Mouse (Mus musculus): ENCODE measurements around the gene Kank1. TPM values are rescaled to one million over a fixed set of nuclear protein-coding genes. Genes with fewer than 3 reads are reported as not detected.
A peak's percentile ranks its signal among the peaks of the same experiment; 100 is the strongest.

The Kank1 gene
- polyA plus RNA-seq, 1 experiment from 2014 or later, result 23.1 TPM

DNA sequence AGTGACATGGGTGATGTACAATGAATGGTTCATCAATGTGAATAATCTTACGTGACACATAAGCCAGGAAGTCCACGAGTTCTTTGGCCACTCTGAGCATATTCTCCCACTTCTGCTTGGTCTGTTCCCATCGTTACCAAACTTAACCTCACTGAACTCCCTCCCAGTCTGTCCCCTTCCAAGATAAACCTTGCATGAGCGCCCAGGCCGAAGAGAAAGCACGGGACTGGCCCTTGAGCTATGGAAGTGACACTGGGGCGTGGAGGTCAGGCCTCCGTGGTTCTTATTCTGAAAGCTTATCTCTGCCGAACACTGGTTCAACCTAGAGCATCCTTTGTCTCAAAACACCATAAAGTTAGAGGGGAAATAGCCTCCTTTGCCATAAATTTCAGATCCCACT lies 194.7 kb downstream of the Kank1 start:
- Histone ChIP-seq H3K27me3 (ENCODE audit: low read depth, poor library complexity, severe bottlenecking) (no peaks in the 10 kb centered on the region), H3K27ac (replicated peaks) (no peak overlapping the region), H3K4me3 (no peak overlapping the region), H3K9me3 (replicated peaks) (no peaks in the 10 kb centered on the region), H3K4me1 (peaks cover 4% of the 10 kb centered on the region; the same call in 1 of the 2 replicates), H3K36me3 (peaks cover 82% of the 10 kb centered on the region)
- DNase-seq (ENCODE audit: low spot score), result no peak
- 84% methylated on average over 9 of the region's 9 CpGs for WGBS

DNA sequence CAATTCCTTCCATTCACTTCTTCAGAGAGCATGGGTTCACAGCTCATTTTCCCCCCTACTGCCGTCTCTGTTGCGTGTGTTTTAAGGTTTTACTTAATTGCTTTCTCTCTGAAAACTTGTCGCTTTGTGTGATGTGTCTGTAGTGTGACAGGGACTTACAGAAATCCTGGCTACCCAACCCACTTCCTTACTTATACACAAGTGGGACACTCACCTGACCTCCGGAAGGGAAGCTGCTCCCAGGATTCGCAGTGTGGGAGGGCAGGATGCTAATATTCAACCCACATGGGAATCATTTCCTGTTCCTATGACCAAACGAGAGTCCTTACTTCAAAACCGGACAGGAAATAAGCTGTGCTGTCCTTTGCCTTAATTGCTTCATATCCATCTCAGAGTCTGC lies 195.1 kb downstream of the Kank1 start:
- Histone ChIP-seq H3K36me3 (peaks cover 77% of the 10 kb centered on the region), H3K27me3 (ENCODE audit: low read depth, poor library complexity, severe bottlenecking) (no peaks in the 10 kb centered on the region), H3K9me3 (replicated peaks) (no peaks in the 10 kb centered on the region), H3K4me3 (no peak overlapping the region), H3K4me1 (peaks cover 4% of the 10 kb centered on the region; the same call in 1 of the 2 replicates), H3K27ac (replicated peaks) (no peak overlapping the region)
- no peak for DNase-seq (ENCODE audit: low spot score)
- WGBS, result 85% methylated on average over 7 of the region's 7 CpGs

DNA sequence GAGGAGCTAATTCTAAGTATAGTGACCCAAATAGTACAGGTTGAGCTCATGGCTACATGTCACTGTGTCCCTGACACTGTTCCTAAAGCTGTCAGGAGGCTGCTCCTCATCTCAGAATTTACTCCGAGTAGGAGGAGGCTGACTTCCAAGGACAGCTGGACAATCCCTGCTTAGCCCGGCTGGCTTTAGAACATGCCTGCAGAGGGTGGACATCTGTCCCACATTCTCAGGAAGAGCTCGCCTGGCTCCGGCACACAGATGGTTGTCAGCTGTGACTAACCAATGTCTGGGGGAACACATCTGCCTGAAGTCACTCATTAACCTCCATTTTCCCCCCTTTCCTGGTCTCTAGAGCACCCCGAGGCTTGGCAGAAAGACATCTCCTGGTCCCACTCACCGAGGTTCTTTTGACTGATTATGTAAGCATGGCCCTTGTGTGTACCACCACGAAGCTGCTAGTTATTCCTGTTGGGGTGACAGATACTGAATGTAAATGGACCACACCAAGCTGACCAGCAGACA lies 196.5 kb downstream of the Kank1 start:
- Histone ChIP-seq H3K9me3 (replicated peaks) (no peaks in the 10 kb centered on the region), H3K27ac (replicated peaks) (no peak overlapping the region), H3K27me3 (ENCODE audit: low read depth, poor library complexity, severe bottlenecking) (no peaks in the 10 kb centered on the region), H3K36me3 (peaks cover 64% of the 10 kb centered on the region), H3K4me1 (peaks cover 4% of the 10 kb centered on the region; the same call in 1 of the 2 replicates), H3K4me3 (no peak overlapping the region)
- no peak for DNase-seq (ENCODE audit: low spot score)
- 88% methylated on average over 7 of the region's 7 CpGs for WGBS

- Histone ChIP-seq H3K36me3 (peaks cover 55% of the 10 kb centered on the region), H3K27me3 (ENCODE audit: low read depth, poor library complexity, severe bottlenecking) (no peaks in the 10 kb centered on the region), H3K27ac (replicated peaks) (no peak overlapping the region), H3K9me3 (replicated peaks) (no peaks in the 10 kb centered on the region), H3K4me1 (peaks cover 4% of the 10 kb centered on the region; the same call in 1 of the 2 replicates), H3K4me3 (no peak overlapping the region)
- no peak for DNase-seq (ENCODE audit: low spot score)
- WGBS, result 91% methylated on average over 7 of the region's 7 CpGs
Observed at GRCm38 (mm10) chr19:25434345-25434744, 197.6 kb downstream of the Kank1 start.

GRCm38 (mm10) chr19:25434795-25435194 lies 198.0 kb downstream of the Kank1 start:
- Histone ChIP-seq H3K9me3 (replicated peaks) (no peaks in the 10 kb centered on the region), H3K27ac (replicated peaks) (no peak overlapping the region), H3K4me3 (no peak overlapping the region), H3K4me1 (peaks cover 6% of the 10 kb centered on the region; the same call in 1 of the 2 replicates), H3K27me3 (ENCODE audit: low read depth, poor library complexity, severe bottlenecking) (no peaks in the 10 kb centered on the region), H3K36me3 (peaks cover 50% of the 10 kb centered on the region)
- no peak for DNase-seq (ENCODE audit: low spot score)
- WGBS, result 85% methylated on average over 6 of the region's 6 CpGs

DNA sequence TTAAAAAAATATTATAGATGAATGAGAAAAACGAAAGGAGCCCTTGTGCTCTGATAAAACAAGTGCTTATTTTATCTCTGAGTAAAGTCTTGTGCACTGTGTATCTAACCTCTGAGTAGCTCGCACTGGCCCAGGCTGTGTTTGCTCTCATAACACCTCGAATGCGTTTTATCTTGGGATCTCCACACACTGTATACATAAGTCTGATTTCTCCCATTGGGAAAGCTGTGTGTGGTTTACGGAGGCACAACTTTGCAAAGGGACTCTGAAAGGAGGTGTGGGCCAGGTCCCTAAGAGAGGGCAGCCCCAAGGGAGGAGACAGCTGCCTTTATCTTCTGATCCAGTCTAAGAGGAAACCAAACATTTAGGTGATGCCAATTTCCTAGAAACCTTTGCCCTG lies 198.6 kb downstream of the Kank1 start:
- Histone ChIP-seq H3K4me1 (peaks cover 7% of the 10 kb centered on the region; the same call in 1 of the 2 replicates), H3K27me3 (ENCODE audit: low read depth, poor library complexity, severe bottlenecking) (no peaks in the 10 kb centered on the region), H3K9me3 (replicated peaks) (no peaks in the 10 kb centered on the region), H3K27ac (replicated peaks) (no peak overlapping the region), H3K36me3 (peaks cover 44% of the 10 kb centered on the region), H3K4me3 (no peak overlapping the region)
- no peak for DNase-seq (ENCODE audit: low spot score)
- 82% methylated on average over 5 of the region's 5 CpGs for whole genome bisulfite sequencing

GRCm38 (mm10) chr19:25436175-25436574 lies 199.4 kb downstream of the Kank1 start:
- WGBS, result 69% methylated on average over 4 of the region's 4 CpGs
- no peaks in the 10 kb centered on the region for H3K9me3 ChIP-seq (replicated peaks)
- H3K4me1 ChIP-seq, result peaks cover 7% of the 10 kb centered on the region; the same call in 1 of the 2 replicates
- H3K4me3 ChIP-seq, result no peak overlapping the region
- DNase-seq (ENCODE audit: low spot score), result no peak
- no peaks in the 10 kb centered on the region for H3K27me3 ChIP-seq (ENCODE audit: low read depth, poor library complexity, severe bottlenecking)
- H3K27ac ChIP-seq (replicated peaks), result no peak overlapping the region
- H3K36me3 ChIP-seq, result peaks cover 36% of the 10 kb centered on the region

- Histone ChIP-seq H3K36me3 (peaks cover 28% of the 10 kb centered on the region), H3K27me3 (ENCODE audit: low read depth, poor library complexity, severe bottlenecking) (no peaks in the 10 kb centered on the region), H3K4me3 (no peak overlapping the region), H3K9me3 (replicated peaks) (no peaks in the 10 kb centered on the region), H3K4me1 (peaks cover 7% of the 10 kb centered on the region; the same call in 1 of the 2 replicates), H3K27ac (replicated peaks) (no peak overlapping the region)
- no peak for DNase-seq (ENCODE audit: low spot score)
- WGBS, result 92% methylated on average over 20 of the region's 20 CpGs
Observed at GRCm38 (mm10) chr19:25436789-25437650, 200.2 kb downstream of the Kank1 start.

DNA sequence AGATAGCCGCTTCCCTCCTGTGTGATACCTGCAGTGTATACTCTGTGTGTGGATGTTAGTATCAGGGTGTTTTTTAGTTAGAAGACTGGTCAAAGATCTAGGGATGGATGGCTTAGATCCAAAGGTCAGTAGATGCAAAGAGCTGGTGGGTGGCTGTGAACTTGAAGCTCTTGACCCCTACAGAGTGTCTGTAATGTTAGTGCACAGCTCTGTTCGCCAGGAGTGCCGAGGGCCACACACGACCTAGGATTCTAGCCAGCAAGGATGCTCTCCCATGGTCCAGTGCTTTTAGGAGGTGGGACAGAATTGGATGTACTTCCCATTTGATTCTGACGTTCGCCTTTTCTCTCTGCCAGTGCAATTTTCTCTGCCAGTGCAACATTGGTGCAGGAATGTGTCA lies 201.5 kb downstream of the Kank1 start:
- H3K4me1 ChIP-seq, result peaks cover 7% of the 10 kb centered on the region; the same call in 1 of the 2 replicates
- WGBS, result 89% methylated on average over 6 of the region's 6 CpGs
- no peaks in the 10 kb centered on the region for H3K27me3 ChIP-seq (ENCODE audit: low read depth, poor library complexity, severe bottlenecking)
- H3K36me3 ChIP-seq, result peaks cover 16% of the 10 kb centered on the region
- no peak overlapping the region for H3K4me3 ChIP-seq
- no peak overlapping the region for H3K27ac ChIP-seq (replicated peaks)
- no peaks in the 10 kb centered on the region for H3K9me3 ChIP-seq (replicated peaks)
- DNase-seq (ENCODE audit: low spot score), result no peak

GRCm38 (mm10) chr19:25439807-25440206 lies 203.0 kb downstream of the Kank1 start:
- no peak for DNase-seq (ENCODE audit: low spot score)
- Histone ChIP-seq H3K27me3 (ENCODE audit: low read depth, poor library complexity, severe bottlenecking) (no peaks in the 10 kb centered on the region), H3K27ac (replicated peaks) (0 out of 2 replicates have a peak overlapping the region, but pooled peaks have one; percentile 13), H3K4me1 (peaks cover 7% of the 10 kb centered on the region; the same call in 1 of the 2 replicates), H3K9me3 (replicated peaks) (no peaks in the 10 kb centered on the region), H3K4me3 (no peak overlapping the region), H3K36me3 (peaks cover 3% of the 10 kb centered on the region; the same call in 1 of the 2 replicates)
- WGBS, result 80% methylated on average over 6 of the region's 6 CpGs

DNA sequence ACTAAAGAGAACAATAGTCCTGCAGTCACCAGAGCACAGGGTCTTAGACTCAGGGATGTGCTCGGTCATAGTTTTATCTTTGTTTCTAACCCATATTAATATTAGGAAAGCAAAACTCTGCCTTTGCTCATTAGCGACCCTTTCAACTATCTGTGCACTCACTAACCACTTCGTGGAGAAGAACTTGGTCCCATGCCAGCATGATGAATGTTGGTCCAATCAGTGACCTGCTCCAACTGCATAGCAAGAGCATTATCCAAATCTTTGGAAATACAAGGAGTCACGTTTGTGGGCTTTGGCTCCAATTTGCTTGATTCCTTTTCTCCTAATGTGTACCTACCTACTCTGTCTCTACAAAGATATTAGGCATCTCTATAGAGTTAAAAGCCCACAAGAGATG lies 204.0 kb downstream of the Kank1 start:
- WGBS, result 90% methylated on average over 4 of the region's 4 CpGs
- Histone ChIP-seq H3K4me3 (no peak overlapping the region), H3K27ac (replicated peaks) (no peak overlapping the region), H3K27me3 (ENCODE audit: low read depth, poor library complexity, severe bottlenecking) (no peaks in the 10 kb centered on the region), H3K9me3 (replicated peaks) (no peaks in the 10 kb centered on the region), H3K36me3 (no peaks in the 10 kb centered on the region), H3K4me1 (peaks cover 7% of the 10 kb centered on the region; the same call in 1 of the 2 replicates)
- no peak for DNase-seq (ENCODE audit: low spot score)

DNA sequence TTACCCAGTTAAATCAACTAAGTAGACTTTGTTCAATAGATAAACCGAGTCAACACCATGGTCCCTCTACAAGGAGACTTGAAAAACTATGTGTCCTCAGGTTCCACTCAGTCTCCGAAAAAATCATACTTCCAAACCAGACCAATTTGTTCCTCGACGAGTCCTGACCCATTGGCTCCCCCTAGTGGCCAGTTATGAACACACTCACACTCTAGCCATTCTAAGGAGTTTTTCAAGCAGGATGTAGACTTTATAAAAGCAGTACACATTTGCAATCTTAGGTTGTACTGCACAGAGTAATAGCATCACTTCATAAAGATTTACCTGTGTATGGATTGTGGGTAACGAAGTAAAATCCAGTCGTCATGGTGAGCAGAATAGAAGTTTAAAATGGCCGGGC lies 208.3 kb downstream of the Kank1 start:
- Histone ChIP-seq H3K4me3 (no peak overlapping the region), H3K27me3 (ENCODE audit: low read depth, poor library complexity, severe bottlenecking) (no peaks in the 10 kb centered on the region), H3K27ac (replicated peaks) (no peak overlapping the region), H3K9me3 (replicated peaks) (no peaks in the 10 kb centered on the region), H3K4me1 (no peaks in the 10 kb centered on the region), H3K36me3 (no peaks in the 10 kb centered on the region)
- 30% methylated on average over 7 of the region's 7 CpGs for WGBS
- peak; percentile 62 for DNase-seq (ENCODE audit: low spot score)

- no peak for DNase-seq (ENCODE audit: low spot score)
- no peak overlapping the region for H3K27ac ChIP-seq (replicated peaks)
- H3K4me1 ChIP-seq, result no peaks in the 10 kb centered on the region
- H3K9me3 ChIP-seq (replicated peaks), result no peaks in the 10 kb centered on the region
- WGBS, result 69% methylated on average over 8 of the region's 8 CpGs
- no peaks in the 10 kb centered on the region for H3K36me3 ChIP-seq
- no peak overlapping the region for H3K4me3 ChIP-seq
- no peaks in the 10 kb centered on the region for H3K27me3 ChIP-seq (ENCODE audit: low read depth, poor library complexity, severe bottlenecking)
Observed at GRCm38 (mm10) chr19:25445842-25446241, 209.1 kb downstream of the Kank1 start.

Measured in midbrain, embryonic 10.5 days (tissue).